Mouse (Mus musculus): ENCODE data around the gene Hist1h3i. TPM values are rescaled to one million over a fixed set of nuclear protein-coding genes. Genes with fewer than 3 reads are reported as not detected.
"Not testable (repeated sequence)": the region's sequence is repeated elsewhere in the genome, so short reads cannot be mapped to it uniquely, and the experiment has no call there.

Hist1h3i gene
- polyA plus RNA-seq (2015; fragmentation: Nextera tagmentation; extraction: Ambion mirVana) = 79.2 and 91.2 TPM in 2 replicates

- peak; percentile 75 for ATAC-seq
- Histone ChIP-seq H3K9me3 (no peaks in the 10 kb centered on the region), H3K4me3 (replicated peaks) (peak within 1 kb of the TSS; percentile 42), H3K4me2 (replicated peaks) (peak within 1 kb of the TSS; percentile 67), H3K27me3 (no peaks in the 10 kb centered on the region), H3K36me3 (no peaks in the 10 kb centered on the region), H3K27ac (peak within 1 kb of the TSS; percentile 73), H3K9ac (replicated peaks) (peak within 1 kb of the TSS; percentile 68), H3K4me1 (replicated peaks) (peaks cover 47% of the 10 kb centered on the region)
- WGBS = 0% methylated on average over 17 of the region's 20 CpGs
These were observed at the start of gene Hist1h3i for GRCm38 (mm10) chr13:21783255-21783617. TSS of gene Hist1h3i (minus strand) at chr13:21783370.

GRCm38 (mm10) chr13:21831418-21832394, 48.5 kb upstream of the Hist1h3i start, which contains the start of gene Hist1h4n:
TSS of gene Hist1h4n (minus strand) at chr13:21832196.
- H3K27me3 ChIP-seq; H3K4me1 ChIP-seq (replicated peaks); H3K36me3 ChIP-seq; H3K9ac ChIP-seq (replicated peaks); H3K9me3 ChIP-seq: not testable (repeated sequence)
- peak within 1 kb of the TSS; percentile 71 for H3K27ac ChIP-seq
- peak within 1 kb of the TSS; percentile 47 for H3K4me2 ChIP-seq (replicated peaks)
- peak within 1 kb of the TSS; percentile 23 for H3K4me3 ChIP-seq (replicated peaks)
- ATAC-seq = peak; percentile 81
- WGBS = under 1% methylated on average over 26 of the region's 58 CpGs

- Histone ChIP-seq H3K36me3 (no peaks in the 10 kb centered on the region), H3K9me3 (no peaks in the 10 kb centered on the region), H3K27me3 (no peaks in the 10 kb centered on the region), H3K27ac (no peak overlapping the region), H3K4me1 (replicated peaks) (no peaks in the 10 kb centered on the region), H3K4me2 (replicated peaks) (no peak overlapping the region), H3K9ac (replicated peaks) (no peak overlapping the region), H3K4me3 (replicated peaks) (no peak overlapping the region)
- ATAC-seq = no peak
- WGBS = 81% methylated on average over 10 of the region's 10 CpGs
These were observed 47.2 kb upstream of the Hist1h3i start for GRCm38 (mm10) chr13:21830344-21830743.

- ATAC-seq = no peak
- 88% methylated on average over 3 of the region's 3 CpGs for WGBS
- Histone ChIP-seq H3K36me3 (no peaks in the 10 kb centered on the region), H3K9ac (replicated peaks) (no peak overlapping the region), H3K27ac (no peak overlapping the region), H3K4me2 (replicated peaks) (no peak overlapping the region), H3K9me3 (no peaks in the 10 kb centered on the region), H3K4me1 (replicated peaks) (no peaks in the 10 kb centered on the region), H3K27me3 (no peaks in the 10 kb centered on the region), H3K4me3 (replicated peaks) (no peak overlapping the region)
These were observed 45.3 kb upstream of the Hist1h3i start for GRCm38 (mm10) chr13:21828511-21828910.

GRCm38 (mm10) chr13:21820082-21820890, 37.1 kb upstream of the Hist1h3i start:
- WGBS = 67% methylated on average over 6 of the region's 16 CpGs
- not testable (repeated sequence) for H3K9me3 ChIP-seq; ATAC-seq; H3K27me3 ChIP-seq; H3K9ac ChIP-seq (replicated peaks); H3K4me1 ChIP-seq (replicated peaks); H3K27ac ChIP-seq; H3K4me2 ChIP-seq (replicated peaks); H3K4me3 ChIP-seq (replicated peaks); H3K36me3 ChIP-seq

- Histone ChIP-seq H3K4me2 (replicated peaks) (peak overlapping the region; percentile 48), H3K4me3 (replicated peaks) (peak overlapping the region; percentile 23)
- peak; percentile 28 for ATAC-seq
- not testable (repeated sequence) for H3K27ac ChIP-seq; H3K27me3 ChIP-seq; H3K9me3 ChIP-seq; H3K9ac ChIP-seq (replicated peaks); H3K4me1 ChIP-seq (replicated peaks); H3K36me3 ChIP-seq
- WGBS = 0% methylated on average over 14 of the region's 14 CpGs
These were observed 28.9 kb upstream of the Hist1h3i start for GRCm38 (mm10) chr13:21812092-21812491.

GRCm38 (mm10) chr13:21811539-21811938, 28.4 kb upstream of the Hist1h3i start, which contains the start of gene Hist1h4m:
TSS of gene Hist1h4m (plus strand) at chr13:21811746.
- H3K9me3 ChIP-seq; H3K36me3 ChIP-seq; H3K4me1 ChIP-seq (replicated peaks); H3K27me3 ChIP-seq; H3K9ac ChIP-seq (replicated peaks); H3K27ac ChIP-seq: not testable (repeated sequence)
- peak; percentile 44 for ATAC-seq
- Histone ChIP-seq H3K4me2 (replicated peaks) (peak within 1 kb of the TSS; percentile 48), H3K4me3 (replicated peaks) (peak within 1 kb of the TSS; percentile 23)
- no CpG with 5 or more reads among the region's 24 CpGs for WGBS

GRCm38 (mm10) chr13:21811074-21811473, 27.9 kb upstream of the Hist1h3i start:
- H3K4me2 ChIP-seq (replicated peaks); H3K4me3 ChIP-seq (replicated peaks); H3K9me3 ChIP-seq; H3K9ac ChIP-seq (replicated peaks); H3K36me3 ChIP-seq; H3K27ac ChIP-seq; H3K4me1 ChIP-seq (replicated peaks); H3K27me3 ChIP-seq: not testable (repeated sequence)
- no CpG with 5 or more reads among the region's 8 CpGs for WGBS
- ATAC-seq = peak; percentile 47

- not testable (repeated sequence) for H3K4me3 ChIP-seq (replicated peaks); H3K4me2 ChIP-seq (replicated peaks); H3K4me1 ChIP-seq (replicated peaks); H3K36me3 ChIP-seq; H3K9me3 ChIP-seq; H3K27me3 ChIP-seq; H3K27ac ChIP-seq; H3K9ac ChIP-seq (replicated peaks)
- no CpG with 5 or more reads among the region's 23 CpGs for WGBS
- ATAC-seq = peak; percentile 98
These were observed 26.9 kb upstream of the Hist1h3i start, which contains the start of the genes Hist1h2bq and Hist1h2ao for GRCm38 (mm10) chr13:21810073-21810472. TSS of gene Hist1h2bq (minus strand) at chr13:21810197. TSS of gene Hist1h2ao (plus strand) at chr13:21810465.

GRCm38 (mm10) chr13:21803058-21803457, 19.9 kb upstream of the Hist1h3i start:
- H3K9me3 ChIP-seq; H3K36me3 ChIP-seq; H3K4me2 ChIP-seq (replicated peaks); H3K4me3 ChIP-seq (replicated peaks); H3K9ac ChIP-seq (replicated peaks); H3K27ac ChIP-seq; H3K4me1 ChIP-seq (replicated peaks); H3K27me3 ChIP-seq: not testable (repeated sequence)
- peak; percentile 60; the same call in 1 of the 2 replicates for ATAC-seq
- WGBS = no CpG with 5 or more reads among the region's 4 CpGs

GRCm38 (mm10) chr13:21797163-21797562, 14.0 kb upstream of the Hist1h3i start:
- H3K4me1 ChIP-seq (replicated peaks); H3K4me2 ChIP-seq (replicated peaks); H3K36me3 ChIP-seq; ATAC-seq; H3K9me3 ChIP-seq; H3K27me3 ChIP-seq; H3K9ac ChIP-seq (replicated peaks); H3K4me3 ChIP-seq (replicated peaks); H3K27ac ChIP-seq: not testable (repeated sequence)

GRCm38 (mm10) chr13:21795584-21795983, 12.4 kb upstream of the Hist1h3i start:
- Histone ChIP-seq H3K9me3 (no peaks in the 10 kb centered on the region), H3K4me3 (replicated peaks) (no peak overlapping the region), H3K4me1 (replicated peaks) (peaks cover 5% of the 10 kb centered on the region), H3K9ac (replicated peaks) (no peak overlapping the region), H3K36me3 (no peaks in the 10 kb centered on the region), H3K27ac (no peak overlapping the region), H3K4me2 (replicated peaks) (no peak overlapping the region), H3K27me3 (no peaks in the 10 kb centered on the region)
- no peak for ATAC-seq
- WGBS = 93% methylated on average over 7 of the region's 7 CpGs
